In the genomic region with DNA sequence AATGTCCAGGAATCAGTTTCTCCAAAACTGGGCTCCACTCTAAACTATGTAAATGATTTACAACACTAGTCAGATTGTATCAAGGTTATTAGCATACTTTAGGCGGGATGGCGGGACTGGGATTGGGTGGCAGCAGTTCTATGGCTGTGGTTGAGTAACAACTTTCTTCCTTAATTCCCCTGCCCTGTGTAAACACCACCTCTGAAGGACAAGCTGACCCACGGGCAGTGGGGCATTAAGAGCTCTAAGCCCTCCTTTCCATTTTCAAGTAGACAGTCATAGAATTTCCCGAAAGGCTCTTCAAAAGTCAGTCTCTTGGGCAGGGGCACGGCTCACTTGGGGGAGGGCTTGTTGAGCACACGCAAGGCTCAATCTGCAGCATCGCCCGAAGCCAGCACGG, we compare ENCODE assay signal across 20 mouse cellular contexts. TPM values are rescaled to one million over a fixed set of nuclear protein-coding genes. Genes with fewer than 3 reads are reported as not detected.
DNase-seq lines count a peak whose midpoint lies in the region; ATAC-seq and TF ChIP-seq lines count a peak whose summit lies in the region.
"Had no signal": no experiment of that assay in that cellular context is flagged by ENCODE, and none has a peak within 500 bp of the region (broad histone marks: within the 10 kb centered on the region; RNA-seq: fewer than 3 reads in every experiment).

No protein-coding gene starts in this region.

- DNase-seq in Patski (ENCODE audit: low read depth, low spot score): peak; percentile 50
- peak; percentile 78 for DNase-seq in kidney, adult 9 months
- peak; percentile 65 to 87 for DNase-seq in kidney, postnatal 25 days
- DNase-seq in right cerebral cortex, postnatal 4 days: no peak
- DNase-seq in adrenal gland, adult 8-10 months: no peak
- no peak for DNase-seq in heart, postnatal 14 days
- DNase-seq: adrenal gland, postnatal 10 days; cerebellum, postnatal 10 days; liver, postnatal 0 days; thymus, postnatal 36 days had no signal

- intact Hi-C loops in heart, postnatal 14 days (cut with DNase I): no loop called here

- CTCF ChIA-PET in Patski (lab: Charles Lee): interaction anchor here (1.3 to 1.7 kb wide), 4 partner anchors 18 to 40 kb away, joined by 3 to 4 read pairs (median 3); no protein-coding TSS in a partner anchor

- H3K27me3 ChIP-seq in Patski: no peaks in the 10 kb centered on the region
- no peaks in the 10 kb centered on the region for H3K27me3 ChIP-seq in intestine, embryonic 15.5 days (replicated peaks)
- H3K27me3 ChIP-seq: forebrain, embryonic 15.5 days; hindbrain, embryonic 13.5 days had no signal

- no peak for TF ChIP-seq CTCF in Patski (IDR thresholded peaks at IDR 0.05)

- H3K4me1 ChIP-seq in intestine, embryonic 15.5 days (replicated peaks): 0 out of 2 replicates have a peak, but pooled peaks cover 2% of the 10 kb centered on the region
- H3K4me1 ChIP-seq: hindbrain, embryonic 13.5 days had no signal

- no peak overlapping the region for H3K27ac ChIP-seq in intestine, embryonic 15.5 days
- H3K27ac ChIP-seq: forebrain, embryonic 15.5 days; hindbrain, embryonic 13.5 days; limb, embryonic 10.5 days had no signal

- no peak overlapping the region for H3K9ac ChIP-seq in intestine, embryonic 15.5 days
- H3K9ac ChIP-seq: forebrain, embryonic 15.5 days; hindbrain, embryonic 13.5 days; liver, postnatal 0 days had no signal

- H3K36me3 ChIP-seq in intestine, embryonic 15.5 days: no peaks in the 10 kb centered on the region
- H3K36me3 ChIP-seq: forebrain, embryonic 15.5 days; hindbrain, embryonic 13.5 days; limb, embryonic 10.5 days had no signal

- in situ Hi-C loops in Patski (cut with MboI; ENCODE audit: low pct_unique_long_range_greater_than_20kb): no loop called here

- POLR2A ChIA-PET in Patski (lab: Charles Lee): interaction anchor here (0.6 kb wide), 1 partner anchor 21 kb away, joined by 3 read pairs; no protein-coding TSS in a partner anchor

- no peak overlapping the region for H3K4me3 ChIP-seq in intestine, embryonic 15.5 days (replicated peaks)
- H3K4me3 ChIP-seq: forebrain, embryonic 15.5 days; hindbrain, embryonic 13.5 days; limb, embryonic 10.5 days had no signal

- 0 out of 2 replicates have a peak overlapping the region, but pooled peaks have one; percentile 10 for H3K4me2 ChIP-seq in intestine, embryonic 15.5 days (replicated peaks)
- H3K4me2 ChIP-seq: forebrain, embryonic 15.5 days; heart, embryonic 11.5 days; hindbrain, embryonic 13.5 days had no signal

- 54% methylated on average over 9 of the region's 9 CpGs for WGBS in intestine, embryonic 15.5 days

- H3K9me3 ChIP-seq in intestine, embryonic 15.5 days: no peaks in the 10 kb centered on the region
- H3K9me3 ChIP-seq: forebrain, embryonic 15.5 days; hindbrain, embryonic 13.5 days; limb, embryonic 10.5 days had no signal

- peak; percentile 73 for ATAC-seq in Patski
- 0 out of 2 replicates have a peak, but pooled peaks have one; percentile 41 for ATAC-seq in intestine, embryonic 15.5 days
- ATAC-seq: forebrain, embryonic 15.5 days; inflammation-experienced regulatory T-cells, adult 6 months; liver, postnatal 0 days had no signal

RNA-seq across cellular contexts. Expression of gene Tmem213, which starts 1.8 kb away (rescaled TPM):
- not detected for polyA plus RNA-seq in Patski (2021)
- polyA plus RNA-seq in intestine, embryonic 15.5 days (2015; fragmentation: Nextera tagmentation; extraction: Ambion mirVana): 0.57 TPM in 1 of 2 replicates, not detected in the other
- not detected for total RNA-seq in adrenal gland, adult 8-10 months (2022)
- total RNA-seq in heart, postnatal 14 days (2021): not detected
- total RNA-seq: adrenal gland, postnatal 10 days; heart, postnatal 25 days; left cerebral cortex, adult 18-20 months; liver, adult 2 months; megakaryocyte-erythroid progenitor cell, adult 5-6 weeks had no signal
- polyA plus RNA-seq: forebrain, embryonic 15.5 days; heart, embryonic 11.5 days; hindbrain, embryonic 13.5 days; inflammation-experienced regulatory T-cells, adult 6 months; limb, embryonic 10.5 days; liver, adult 2 months; liver, postnatal 0 days had no signal

RNA-seq across cellular contexts. Expression of gene Atp6v0a4, which starts 13.5 kb away (rescaled TPM):
- polyA plus RNA-seq in Patski (2021): 2.5 TPM
- polyA plus RNA-seq in intestine, embryonic 15.5 days (2015; fragmentation: Nextera tagmentation; extraction: Ambion mirVana): 3.9 and 4.0 TPM in 2 replicates
- total RNA-seq in adrenal gland, adult 8-10 months (2022): 1 to 10 TPM in 3 of 4 experiments, under 1 TPM in 1; 0.80 to 3.0 (median 2.3) TPM
- 1 to 10 TPM; 2.8 to 3.5 TPM for total RNA-seq in heart, postnatal 14 days (2021)
- polyA plus RNA-seq: inflammation-experienced regulatory T-cells, adult 6 months; limb, embryonic 10.5 days had no signal

Comparison
In these comparisons a context has a peak if more than half of its experiments do, and no peak if none do; other contexts are left out.
1. DNase-seq: peak in Patski (single experiment), kidney, adult 9 months (single experiment) and kidney, postnatal 25 days (2 of 2); none in right cerebral cortex, postnatal 4 days (single experiment), adrenal gland, adult 8-10 months (single experiment) and heart, postnatal 14 days (0 of 2).